Mouse (Mus musculus): ENCODE measurements at regions not wholly inside any gene's neighbourhood (a gene's known extent, or its start where the extent isn't known, plus 50 kb on each side); places are given as distances from the start of the nearest gene placed in this dataset.

- no peak for DNase-seq (ENCODE audit: low spot score)
Measured at GRCm38 (mm10) chr16:64166676-64167407, 302.9 kb upstream of the Epha3 start.

- no peak for DNase-seq (ENCODE audit: low spot score)
Measured at GRCm38 (mm10) chr16:64166036-64166435, 302.1 kb upstream of the Epha3 start.

GRCm38 (mm10) chr16:64145687-64146535, 281.9 kb upstream of the Epha3 start:
- DNase-seq (ENCODE audit: low spot score): no peak
